Mouse (Mus musculus) liver, embryonic 14.5 days (tissue): ENCODE measurements at regions not wholly inside any gene's neighbourhood (a gene's known extent, or its start where the extent isn't known, plus 50 kb on each side); places are given as distances from the start of the nearest gene placed in this dataset. TPM values are rescaled to one million over a fixed set of nuclear protein-coding genes. Genes with fewer than 3 reads are reported as not detected.

Experiments
- ATAC-seq: fragments of 200-750 bp; cut with Nextera tagmentation; 2 replicates; pipeline ENCODE4 v1.8.0; 2017; ENCODE audit warnings: moderate number of reproducible peaks, mild to moderate bottlenecking, moderate library complexity; ENCODE audit not compliant: insufficient read depth
- DNase-seq, 3 experiments: peaks; one replicate each; pipeline ENCODE4 v3.0.0-alpha.2; 2012 to 2013; ENCODE audit warnings: low read depth in 3 of 3, low spot score in 3 of 3
- H3K27ac ChIP-seq: fragments of 300-500 bp; sonication (generic); 2 replicates; pipeline ENCODE4 v1.5.1; 2014; ENCODE audit warnings: moderate library complexity, mild to moderate bottlenecking, control low read depth, inconsistent platforms
- H3K27me3 ChIP-seq: fragments of 300-500 bp; sonication (generic); 2 replicates; pipeline ENCODE4 v1.6.1; 2014; ENCODE audit warnings: mild to moderate bottlenecking, low read length, moderate library complexity; ENCODE audit not compliant: control insufficient read depth, insufficient read depth
- H3K36me3 ChIP-seq: fragments of 300-500 bp; sonication (generic); replicated peaks from 2 replicates; pipeline ENCODE4 v1.6.1; 2014; ENCODE audit warnings: low read depth; ENCODE audit not compliant: control insufficient read depth, insufficient read depth
- H3K4me1 ChIP-seq, 2 experiments: fragments of 200-500 bp in 1 of 2; fragments of 300-500 bp in 1 of 2; sonication (generic) in 1 of 2; replicated peaks; 2 replicates each; pipeline ENCODE4 v1.6.1; 2012 to 2014; ENCODE audit warnings: antibody characterized with exemption in 1 of 2, inconsistent platforms in 1 of 2, low read length in 1 of 2; ENCODE audit not compliant: control insufficient read depth in 2 of 2, insufficient read depth in 2 of 2
- H3K4me2 ChIP-seq: fragments of 300-500 bp; sonication (generic); 2 replicates; pipeline ENCODE4 v1.6.1; 2014; ENCODE audit warnings: low read depth, mild to moderate bottlenecking, control low read depth, moderate library complexity
- H3K4me3 ChIP-seq, 2 experiments: fragments of 200-500 bp in 1 of 2; fragments of 300-500 bp in 1 of 2; sonication (generic) in 1 of 2; 2 replicates each; pipeline ENCODE4 v1.5.1; 2012 to 2014; ENCODE audit warnings: low read depth in 2 of 2, low read length in 2 of 2, mild to moderate bottlenecking in 2 of 2, control low read depth in 1 of 2, inconsistent platforms in 1 of 2, moderate library complexity in 1 of 2; ENCODE audit not compliant: insufficient read depth in 1 of 2
- H3K9ac ChIP-seq: fragments of 300-500 bp; sonication (generic); replicated peaks from 2 replicates; pipeline ENCODE4 v1.6.1; 2014; ENCODE audit warnings: mild to moderate bottlenecking, control low read depth, moderate library complexity
- H3K9me3 ChIP-seq: fragments of 300-500 bp; sonication (generic); 2 replicates; pipeline ENCODE4 v1.6.1; 2016; ENCODE audit warnings: low read length, mixed read lengths; ENCODE audit not compliant: control insufficient read depth
- CTCF ChIP-seq: IDR thresholded peaks from 2 replicates; pipeline ENCODE4 v1.5.1; 2016; ENCODE audit warnings: antibody characterized with exemption, low read depth, control low read depth
- EP300 ChIP-seq: IDR thresholded peaks from 2 replicates; pipeline ENCODE4 v1.6.1; 2016; ENCODE audit warnings: antibody characterized with exemption, low read depth
- WGBS: fragments of 180-500 bp; shearing (Covaris S2); extraction: QIAGEN DNeasy Blood & Tissue Kit; methylation state at CpG from one replicate; pipeline ENCODE4 v1.1.7; 2014; ENCODE audit not compliant: insufficient replicate concordance; 5-methylcytosine and 5-hydroxymethylcytosine counted together
- microRNA-seq: library from miRNA; unstranded; fragments of <30 nt; microRNA quantifications from one replicate; pipeline ENCODE4, GENCODE M21; 2016

GRCm38 (mm10) chr17:45169257-45169994, 264.1 kb downstream of the Cdc5l start:
- TF ChIP-seq EP300 (no peak), CTCF (no peak)
- ATAC-seq = no peak
- no peak overlapping the region for H3K9ac ChIP-seq
- H3K9me3 ChIP-seq = no peaks in the 10 kb centered on the region
- 51% methylated on average over 9 of the region's 10 CpGs for WGBS
- H3K4me1 ChIP-seq = no peaks in the 10 kb centered on the region
- H3K27me3 ChIP-seq = no peaks in the 10 kb centered on the region
- H3K36me3 ChIP-seq = no peaks in the 10 kb centered on the region
- no peak for DNase-seq
- no peak overlapping the region for H3K27ac ChIP-seq
- no peak overlapping the region for H3K4me2 ChIP-seq
- no peak overlapping the region for H3K4me3 ChIP-seq

Small RNAs in the stretch of these regions (microRNA-seq; reads per million reads assigned to microRNA genes)
- not detected for gene Gm24979
